Mouse (Mus musculus): ENCODE data around the gene Ppp1r35. TPM values are rescaled to one million over a fixed set of nuclear protein-coding genes. Genes with fewer than 3 reads are reported as not detected.

The Ppp1r35 gene
- polyA plus RNA-seq, 1 experiment from 2014 or later = 36.6 TPM

GRCm38 (mm10) chr5:137757887-137758286 is 20.8 kb upstream of the Ppp1r35 start:
- Histone ChIP-seq H3K9ac (ENCODE audit: low read depth, low read length) (0 out of 2 replicates have a peak overlapping the region, but pooled peaks have one; percentile 21), H3K4me1 (ENCODE audit: control insufficient read depth, insufficient read depth, low read length) (peaks cover 9% of the 10 kb centered on the region; the same call in 1 of the 2 replicates), H3K36me3 (ENCODE audit: control insufficient read depth, insufficient read depth, low read length) (no peaks in the 10 kb centered on the region), H3K27me3 (ENCODE audit: control insufficient read depth, insufficient read depth, low read depth, low read length) (no peaks in the 10 kb centered on the region), H3K4me3 (ENCODE audit: low read depth, low read length) (no peak overlapping the region; the same call in 1 of the 2 replicates), H3K4me2 (ENCODE audit: low read length) (peak overlapping the region; percentile 19; the same call in 1 of the 2 replicates), H3K27ac (ENCODE audit: low read length) (peak overlapping the region; percentile 76), H3K9me3 (replicated peaks; ENCODE audit: control insufficient read depth, low read length, poor library complexity, severe bottlenecking) (no peaks in the 10 kb centered on the region)
- 56% methylated on average over 6 of the region's 6 CpGs for WGBS
- ATAC-seq = peak; percentile 53

GRCm38 (mm10) chr5:137758921-137759534 is 19.6 kb upstream of the Ppp1r35 start:
- Histone ChIP-seq H3K4me2 (ENCODE audit: low read length) (peak overlapping the region; percentile 19; the same call in 1 of the 2 replicates), H3K4me3 (ENCODE audit: low read depth, low read length) (no peak overlapping the region)
- WGBS = 89% methylated on average over 19 of the region's 19 CpGs

GRCm38 (mm10) chr5:137759971-137760412 is 18.7 kb upstream of the Ppp1r35 start:
- Histone ChIP-seq H3K36me3 (ENCODE audit: control insufficient read depth, insufficient read depth, low read length) (no peaks in the 10 kb centered on the region), H3K9me3 (replicated peaks; ENCODE audit: control insufficient read depth, low read length, poor library complexity, severe bottlenecking) (no peaks in the 10 kb centered on the region), H3K9ac (ENCODE audit: low read depth, low read length) (no peak overlapping the region), H3K4me1 (ENCODE audit: control insufficient read depth, insufficient read depth, low read length) (peaks cover 9% of the 10 kb centered on the region; the same call in 1 of the 2 replicates), H3K4me2 (ENCODE audit: low read length) (no peak overlapping the region), H3K4me3 (ENCODE audit: low read depth, low read length) (no peak overlapping the region), H3K27me3 (ENCODE audit: control insufficient read depth, insufficient read depth, low read depth, low read length) (no peaks in the 10 kb centered on the region), H3K27ac (ENCODE audit: low read length) (peak overlapping the region; percentile 33; the same call in 1 of the 2 replicates)
- WGBS = 27% methylated on average over 4 of the region's 4 CpGs
- peak; percentile 76 for ATAC-seq

More at GRCm38 (mm10) chr5:137758921-137759534, 19.6 kb upstream of the Ppp1r35 start:
- no peaks in the 10 kb centered on the region for H3K27me3 ChIP-seq (ENCODE audit: control insufficient read depth, insufficient read depth, low read depth, low read length)
- H3K9me3 ChIP-seq (replicated peaks; ENCODE audit: control insufficient read depth, low read length, poor library complexity, severe bottlenecking) = no peaks in the 10 kb centered on the region
- no peak for ATAC-seq
- 0 out of 2 replicates have a peak overlapping the region, but pooled peaks have one; percentile 21 for H3K9ac ChIP-seq (ENCODE audit: low read depth, low read length)
- H3K4me1 ChIP-seq (ENCODE audit: control insufficient read depth, insufficient read depth, low read length) = peaks cover 9% of the 10 kb centered on the region; the same call in 1 of the 2 replicates
- peak overlapping the region; percentile 76 for H3K27ac ChIP-seq (ENCODE audit: low read length)
- H3K36me3 ChIP-seq (ENCODE audit: control insufficient read depth, insufficient read depth, low read length) = no peaks in the 10 kb centered on the region

GRCm38 (mm10) chr5:137764609-137765340 is 13.9 kb upstream of the Ppp1r35 start:
- H3K27ac ChIP-seq (ENCODE audit: low read length) = no peak overlapping the region
- H3K4me3 ChIP-seq (ENCODE audit: low read depth, low read length) = no peak overlapping the region
- H3K36me3 ChIP-seq (ENCODE audit: control insufficient read depth, insufficient read depth, low read length) = no peaks in the 10 kb centered on the region
- peaks cover 9% of the 10 kb centered on the region for H3K4me1 ChIP-seq (ENCODE audit: control insufficient read depth, insufficient read depth, low read length)
- 44% methylated on average over 9 of the region's 9 CpGs for WGBS
- ATAC-seq = no peak
- H3K9me3 ChIP-seq (replicated peaks; ENCODE audit: control insufficient read depth, low read length, poor library complexity, severe bottlenecking) = peaks cover 2% of the 10 kb centered on the region; the same call in 1 of the 2 replicates
- H3K4me2 ChIP-seq (ENCODE audit: low read length) = no peak overlapping the region
- H3K9ac ChIP-seq (ENCODE audit: low read depth, low read length) = no peak overlapping the region
- no peaks in the 10 kb centered on the region for H3K27me3 ChIP-seq (ENCODE audit: control insufficient read depth, insufficient read depth, low read depth, low read length)

- WGBS = 67% methylated on average over 3 of the region's 3 CpGs
- no peak for ATAC-seq
Measured at GRCm38 (mm10) chr5:137766270-137766669, 12.4 kb upstream of the Ppp1r35 start.

GRCm38 (mm10) chr5:137768475-137768874 is 10.2 kb upstream of the Ppp1r35 start:
- ATAC-seq = peak; percentile 71; the same call in 1 of the 2 replicates
- Histone ChIP-seq H3K9ac (ENCODE audit: low read depth, low read length) (no peak overlapping the region), H3K4me1 (ENCODE audit: control insufficient read depth, insufficient read depth, low read length) (peaks cover 9% of the 10 kb centered on the region), H3K36me3 (ENCODE audit: control insufficient read depth, insufficient read depth, low read length) (no peaks in the 10 kb centered on the region), H3K4me2 (ENCODE audit: low read length) (no peak overlapping the region), H3K4me3 (ENCODE audit: low read depth, low read length) (no peak overlapping the region), H3K27ac (ENCODE audit: low read length) (peak overlapping the region; percentile 59), H3K27me3 (ENCODE audit: control insufficient read depth, insufficient read depth, low read depth, low read length) (no peaks in the 10 kb centered on the region), H3K9me3 (replicated peaks; ENCODE audit: control insufficient read depth, low read length, poor library complexity, severe bottlenecking) (peaks cover 2% of the 10 kb centered on the region; the same call in 1 of the 2 replicates)
- WGBS = 27% methylated on average over 1 of the region's 1 CpGs

More at GRCm38 (mm10) chr5:137766270-137766669, 12.4 kb upstream of the Ppp1r35 start:
- H3K4me1 ChIP-seq (ENCODE audit: control insufficient read depth, insufficient read depth, low read length) = peaks cover 9% of the 10 kb centered on the region
- H3K4me3 ChIP-seq (ENCODE audit: low read depth, low read length) = no peak overlapping the region
- no peaks in the 10 kb centered on the region for H3K27me3 ChIP-seq (ENCODE audit: control insufficient read depth, insufficient read depth, low read depth, low read length)
- H3K9ac ChIP-seq (ENCODE audit: low read depth, low read length) = no peak overlapping the region
- H3K4me2 ChIP-seq (ENCODE audit: low read length) = no peak overlapping the region
- H3K9me3 ChIP-seq (replicated peaks; ENCODE audit: control insufficient read depth, low read length, poor library complexity, severe bottlenecking) = peaks cover 2% of the 10 kb centered on the region; the same call in 1 of the 2 replicates
- no peak overlapping the region for H3K27ac ChIP-seq (ENCODE audit: low read length)
- H3K36me3 ChIP-seq (ENCODE audit: control insufficient read depth, insufficient read depth, low read length) = no peaks in the 10 kb centered on the region

GRCm38 (mm10) chr5:137770709-137771108 is 7.9 kb upstream of the Ppp1r35 start:
- WGBS = 54% methylated on average over 2 of the region's 2 CpGs
- peaks cover 9% of the 10 kb centered on the region for H3K4me1 ChIP-seq (ENCODE audit: control insufficient read depth, insufficient read depth, low read length)
- no peak for ATAC-seq
- H3K27ac ChIP-seq (ENCODE audit: low read length) = no peak overlapping the region
- no peaks in the 10 kb centered on the region for H3K36me3 ChIP-seq (ENCODE audit: control insufficient read depth, insufficient read depth, low read length)
- peaks cover 2% of the 10 kb centered on the region; the same call in 1 of the 2 replicates for H3K9me3 ChIP-seq (replicated peaks; ENCODE audit: control insufficient read depth, low read length, poor library complexity, severe bottlenecking)
- H3K27me3 ChIP-seq (ENCODE audit: control insufficient read depth, insufficient read depth, low read depth, low read length) = no peaks in the 10 kb centered on the region
- H3K4me2 ChIP-seq (ENCODE audit: low read length) = no peak overlapping the region
- H3K4me3 ChIP-seq (ENCODE audit: low read depth, low read length) = no peak overlapping the region
- H3K9ac ChIP-seq (ENCODE audit: low read depth, low read length) = no peak overlapping the region

GRCm38 (mm10) chr5:137772755-137773154 is 5.9 kb upstream of the Ppp1r35 start:
- no peak overlapping the region for H3K27ac ChIP-seq (ENCODE audit: low read length)
- no peak overlapping the region for H3K4me3 ChIP-seq (ENCODE audit: low read depth, low read length)
- no peak for ATAC-seq
- no peaks in the 10 kb centered on the region for H3K27me3 ChIP-seq (ENCODE audit: control insufficient read depth, insufficient read depth, low read depth, low read length)
- H3K9me3 ChIP-seq (replicated peaks; ENCODE audit: control insufficient read depth, low read length, poor library complexity, severe bottlenecking) = no peaks in the 10 kb centered on the region
- H3K4me2 ChIP-seq (ENCODE audit: low read length) = no peak overlapping the region
- H3K4me1 ChIP-seq (ENCODE audit: control insufficient read depth, insufficient read depth, low read length) = peaks cover 9% of the 10 kb centered on the region
- no peaks in the 10 kb centered on the region for H3K36me3 ChIP-seq (ENCODE audit: control insufficient read depth, insufficient read depth, low read length)
- no peak overlapping the region for H3K9ac ChIP-seq (ENCODE audit: low read depth, low read length)

All from midbrain, embryonic 16.5 days (tissue).